Mouse (Mus musculus) midbrain, embryonic 13.5 days (tissue): ENCODE results near the gene Gen1. TPM values are rescaled to one million over a fixed set of nuclear protein-coding genes. Genes with fewer than 3 reads are reported as not detected.

ENCODE experiments used
- ATAC-seq: fragments of 200-750 bp; cut with Nextera tagmentation; 2 replicates; pipeline ENCODE4 v1.8.0; 2017; ENCODE audit warnings: mild to moderate bottlenecking, moderate TSS enrichment, moderate library complexity
- H3K27ac ChIP-seq: fragments of 300-500 bp; sonication (generic); 2 replicates; pipeline ENCODE4 v1.5.1; 2015; ENCODE audit warnings: inconsistent platforms, mild to moderate bottlenecking, moderate library complexity
- H3K27me3 ChIP-seq: fragments of 300-500 bp; sonication (generic); 2 replicates; pipeline ENCODE4 v1.6.1; 2015; ENCODE audit warnings: mild to moderate bottlenecking, inconsistent platforms
- H3K36me3 ChIP-seq: fragments of 300-500 bp; sonication (generic); 2 replicates; pipeline ENCODE4 v1.6.1; 2015; ENCODE audit warnings: mild to moderate bottlenecking, inconsistent platforms
- H3K4me1 ChIP-seq: fragments of 300-500 bp; sonication (generic); replicated peaks from 2 replicates; pipeline ENCODE4 v1.6.1; 2015; ENCODE audit warnings: inconsistent platforms
- H3K4me2 ChIP-seq: fragments of 300-500 bp; sonication (generic); replicated peaks from 2 replicates; pipeline ENCODE4 v1.6.1; 2015; ENCODE audit warnings: moderate library complexity, mild to moderate bottlenecking, inconsistent platforms
- H3K4me3 ChIP-seq: fragments of 300-500 bp; sonication (generic); replicated peaks from 2 replicates; pipeline ENCODE4 v1.5.1; 2015; ENCODE audit warnings: mild to moderate bottlenecking, inconsistent platforms
- H3K9ac ChIP-seq: fragments of 300-500 bp; sonication (generic); replicated peaks from 2 replicates; pipeline ENCODE4 v1.6.1; 2015; ENCODE audit warnings: mild to moderate bottlenecking, inconsistent platforms
- H3K9me3 ChIP-seq: fragments of 300-500 bp; sonication (generic); 2 replicates; pipeline ENCODE4 v1.6.1; 2016; ENCODE audit warnings: mild to moderate bottlenecking, inconsistent platforms
- WGBS: fragments of 180-500 bp; shearing (Covaris S2); methylation state at CpG from one replicate; pipeline ENCODE4 v1.1.7; 2015; 5-methylcytosine and 5-hydroxymethylcytosine counted together
- microRNA-seq: library from miRNA; unstranded; fragments of <30 nt; microRNA quantifications from one replicate; pipeline ENCODE4, GENCODE M21; 2016
- polyA plus RNA-seq: library from polyadenylated mRNA; unstranded; fragments of >200 nt; fragmentation: Nextera tagmentation; extraction: Ambion mirVana; gene quantifications from 2 replicates; pipeline ENCODE4 v1.2.1, GENCODE M21; 2015

Gen1 gene
- polyA plus RNA-seq, 1 experiment from 2014 or later: 6.4 TPM

- no peak for ATAC-seq
- 95% methylated on average over 12 of the region's 12 CpGs for WGBS
- Histone ChIP-seq H3K9me3 (no peaks in the 10 kb centered on the region), H3K9ac (no peak overlapping the region), H3K4me3 (no peak overlapping the region), H3K4me1 (peaks cover 3% of the 10 kb centered on the region; the same call in 1 of the 2 replicates), H3K36me3 (no peaks in the 10 kb centered on the region), H3K4me2 (no peak overlapping the region), H3K27me3 (no peaks in the 10 kb centered on the region), H3K27ac (no peak overlapping the region)
Measured at GRCm38 (mm10) chr12:11200711-11201110, 64.9 kb downstream of the Gen1 start.

GRCm38 (mm10) chr12:11198551-11198950 is 67.0 kb downstream of the Gen1 start:
- H3K27ac ChIP-seq: no peak overlapping the region
- no peak for ATAC-seq

GRCm38 (mm10) chr12:11198026-11198425 is 67.6 kb downstream of the Gen1 start:
- H3K9me3 ChIP-seq: no peaks in the 10 kb centered on the region
- 19% methylated on average over 4 of the region's 4 CpGs for WGBS
- H3K4me1 ChIP-seq: peaks cover 3% of the 10 kb centered on the region; the same call in 1 of the 2 replicates
- H3K27me3 ChIP-seq: no peaks in the 10 kb centered on the region
- H3K9ac ChIP-seq: no peak overlapping the region
- no peak overlapping the region for H3K4me3 ChIP-seq
- peak; percentile 46; the same call in 1 of the 2 replicates for ATAC-seq
- no peak overlapping the region for H3K4me2 ChIP-seq
- no peak overlapping the region for H3K27ac ChIP-seq
- H3K36me3 ChIP-seq: no peaks in the 10 kb centered on the region

More at GRCm38 (mm10) chr12:11198551-11198950, 67.0 kb downstream of the Gen1 start:
- Histone ChIP-seq H3K27me3 (no peaks in the 10 kb centered on the region), H3K4me3 (no peak overlapping the region), H3K36me3 (no peaks in the 10 kb centered on the region), H3K4me2 (no peak overlapping the region), H3K9ac (no peak overlapping the region), H3K9me3 (no peaks in the 10 kb centered on the region), H3K4me1 (peaks cover 3% of the 10 kb centered on the region; the same call in 1 of the 2 replicates)
- 29% methylated on average over 2 of the region's 2 CpGs for WGBS

- Histone ChIP-seq H3K36me3 (no peaks in the 10 kb centered on the region), H3K4me1 (peaks cover 3% of the 10 kb centered on the region; the same call in 1 of the 2 replicates), H3K9ac (no peak overlapping the region), H3K27ac (no peak overlapping the region), H3K9me3 (no peaks in the 10 kb centered on the region), H3K4me2 (peak overlapping the region; percentile 43), H3K27me3 (no peaks in the 10 kb centered on the region), H3K4me3 (no peak overlapping the region)
- WGBS: 50% methylated on average over 5 of the region's 5 CpGs
- ATAC-seq: 0 out of 2 replicates have a peak, but pooled peaks have one; percentile 59
Measured at GRCm38 (mm10) chr12:11196830-11197229, 68.8 kb downstream of the Gen1 start.

- Histone ChIP-seq H3K9ac (no peak overlapping the region), H3K36me3 (no peaks in the 10 kb centered on the region), H3K4me3 (no peak overlapping the region; the same call in 1 of the 2 replicates), H3K27ac (no peak overlapping the region), H3K4me1 (peaks cover 3% of the 10 kb centered on the region; the same call in 1 of the 2 replicates), H3K4me2 (peak overlapping the region; percentile 43), H3K9me3 (no peaks in the 10 kb centered on the region), H3K27me3 (no peaks in the 10 kb centered on the region)
- WGBS: 9% methylated on average over 18 of the region's 19 CpGs
- ATAC-seq: peak; percentile 89
Measured at GRCm38 (mm10) chr12:11196142-11196597, 69.4 kb downstream of the Gen1 start.

- Histone ChIP-seq H3K27ac (no peak overlapping the region), H3K9me3 (no peaks in the 10 kb centered on the region), H3K9ac (no peak overlapping the region), H3K27me3 (no peaks in the 10 kb centered on the region), H3K4me2 (no peak overlapping the region), H3K4me1 (peaks cover 3% of the 10 kb centered on the region; the same call in 1 of the 2 replicates), H3K36me3 (no peaks in the 10 kb centered on the region), H3K4me3 (no peak overlapping the region)
- no peak for ATAC-seq
- 93% methylated on average over 1 of the region's 1 CpGs for WGBS
Measured at GRCm38 (mm10) chr12:11195031-11195430, 70.6 kb downstream of the Gen1 start.

Small RNA genes within 50 kb of the gene (microRNA-seq; reads per million reads assigned to microRNA genes)
- 0.62 reads per million for gene Mir7675

Other genes starting within 250 kb of the Gen1 start
- 0.22 and 0.46 TPM in 2 replicates for gene Kcns3, start 114.7 kb downstream of the Gen1 start, polyA plus RNA-seq
- gene Msgn1, start 56.8 kb downstream of the Gen1 start, polyA plus RNA-seq: not detected in 2 replicates
- gene Smc6, start 85 bp upstream of the Gen1 start, polyA plus RNA-seq: 126 and 138 TPM in 2 replicates
- gene Vsnl1, start 170.8 kb upstream of the Gen1 start, polyA plus RNA-seq: 16.9 and 19.9 TPM in 2 replicates
- 0.17 and 0.49 TPM in 2 replicates for gene Rad51ap2, start 190.3 kb upstream of the Gen1 start, polyA plus RNA-seq